Mouse (Mus musculus) gastrocnemius, adult 2 months (tissue): Measurements from ENCODE around the gene Gnat3. TPM values are rescaled to one million over a fixed set of nuclear protein-coding genes. Genes with fewer than 3 reads are reported as not detected.
"Not testable (repeated sequence)": the region's sequence is repeated elsewhere in the genome, so short reads cannot be mapped to it uniquely, and the experiment has no call there.

ENCODE experiments used
- DNase-seq: peaks from one replicate; pipeline ENCODE4 v3.0.0; 2022
- H3K27ac ChIP-seq: fragments of 200-600 bp; 2 replicates; pipeline ENCODE4 v1.8.1; 2022; ENCODE audit warnings: mild to moderate bottlenecking
- H3K4me3 ChIP-seq: fragments of 200-600 bp; 2 replicates; pipeline ENCODE4 v1.8.1; 2022; ENCODE audit warnings: mild to moderate bottlenecking, moderate library complexity
- CTCF ChIP-seq: fragments of 200-600 bp; IDR thresholded peaks from 2 replicates; pipeline ENCODE4 v1.8.1; 2022; ENCODE audit warnings: antibody characterized with exemption, mild to moderate bottlenecking, moderate library complexity
- intact Hi-C: fragments of 180-260 bp; cut with DNase I; formaldehyde crosslinking; loops from one replicate; pipeline ENCODE4 v1.15.1; 2025
- long read RNA-seq, 2 experiments: library from polyadenylated mRNA; stranded (forward); transcript quantifications; one replicate each; pipeline ENCODE4 v2.0.0; 2021
- total RNA-seq, 2 experiments: library from RNA; stranded (reverse); gene quantifications; 2 replicates each; pipeline ENCODE4 v1.2.3; 2021

Gene Gnat3
- under 1 TPM in 1 of 2 experiments, not detected in 1; 0.17 TPM for total RNA-seq
- long read RNA-seq, experiment 1 = 0 reads
- long read RNA-seq, experiment 2 = 0 reads

GRCm38 (mm10) chr5:17962249-17962648, at the start of gene Gnat3:
Gene Gnat3 (plus strand): TSS chr5:17962549.
- TF ChIP-seq CTCF = no peak
- no peak for DNase-seq
- intact Hi-C loops = no loop called here
- H3K4me3 ChIP-seq = no peak within 1 kb of the TSS
- H3K27ac ChIP-seq = no peak within 1 kb of the TSS

GRCm38 (mm10) chr5:17918966-17919365, 43.4 kb upstream of the Gnat3 start:
- DNase-seq = no peak
- no peak for TF ChIP-seq CTCF
- intact Hi-C loops = no loop called here
- Histone ChIP-seq H3K4me3 (no peak overlapping the region), H3K27ac (peak overlapping the region; percentile 70)

GRCm38 (mm10) chr5:17923648-17924047, 38.7 kb upstream of the Gnat3 start:
- Histone ChIP-seq H3K4me3 (no peak overlapping the region), H3K27ac (peak overlapping the region; percentile 86)
- no peak for DNase-seq
- intact Hi-C loops = no loop called here
- no peak for TF ChIP-seq CTCF

- Histone ChIP-seq H3K4me3 (no peak overlapping the region), H3K27ac (peak overlapping the region; percentile 86)
- DNase-seq = no peak
- no peak for TF ChIP-seq CTCF
- intact Hi-C loops = no loop called here
Measured at GRCm38 (mm10) chr5:17924085-17924518, 38.2 kb upstream of the Gnat3 start.

- no peak for DNase-seq
- TF ChIP-seq CTCF = no peak
- intact Hi-C loops = no loop called here
- no peak overlapping the region for H3K4me3 ChIP-seq
- H3K27ac ChIP-seq = peak overlapping the region; percentile 86
Measured at GRCm38 (mm10) chr5:17928471-17928870, 33.9 kb upstream of the Gnat3 start.

- intact Hi-C loops = no loop called here
- DNase-seq = no peak
- H3K27ac ChIP-seq = peak overlapping the region; percentile 20; the same call in 1 of the 2 replicates
- H3K4me3 ChIP-seq = no peak overlapping the region
- no peak for TF ChIP-seq CTCF
Measured at GRCm38 (mm10) chr5:17929006-17929567, 33.3 kb upstream of the Gnat3 start.

GRCm38 (mm10) chr5:17931588-17931987, 30.8 kb upstream of the Gnat3 start:
- H3K4me3 ChIP-seq, intact Hi-C loops, DNase-seq, H3K27ac ChIP-seq: not testable (repeated sequence)

- no peak for TF ChIP-seq CTCF
- intact Hi-C loops = no loop called here
- DNase-seq = no peak
- Histone ChIP-seq H3K27ac (peak overlapping the region; percentile 66), H3K4me3 (no peak overlapping the region)
Measured at GRCm38 (mm10) chr5:17934501-17934900, 27.8 kb upstream of the Gnat3 start.

GRCm38 (mm10) chr5:17938170-17938939, 24.0 kb upstream of the Gnat3 start:
- TF ChIP-seq CTCF = no peak
- DNase-seq = no peak
- no peak overlapping the region for H3K4me3 ChIP-seq
- H3K27ac ChIP-seq = peak overlapping the region; percentile 72
- intact Hi-C loops = no loop called here

GRCm38 (mm10) chr5:17956468-17956867, 5.9 kb upstream of the Gnat3 start:
- Histone ChIP-seq H3K4me3 (no peak overlapping the region), H3K27ac (peak overlapping the region; percentile 86)
- DNase-seq = no peak
- TF ChIP-seq CTCF = no peak
- intact Hi-C loops = no loop called here

- TF ChIP-seq CTCF = no peak
- intact Hi-C loops = no loop called here
- no peak for DNase-seq
- Histone ChIP-seq H3K4me3 (no peak overlapping the region), H3K27ac (no peak overlapping the region)
Measured at GRCm38 (mm10) chr5:17969704-17970390, 7.5 kb downstream of the Gnat3 start.

- DNase-seq = no peak
- intact Hi-C loops = no loop called here
- H3K4me3 ChIP-seq = no peak overlapping the region
- no peak for TF ChIP-seq CTCF
- no peak overlapping the region for H3K27ac ChIP-seq
Measured at GRCm38 (mm10) chr5:17970391-17970730, 8.0 kb downstream of the Gnat3 start.

GRCm38 (mm10) chr5:17980501-17981121, 18.3 kb downstream of the Gnat3 start:
- intact Hi-C loops = loop anchor here (10.0 kb wide), 1 partner anchor 96 kb away; the partner anchor contains the start of gene Cd36
- Histone ChIP-seq H3K4me3 (no peak overlapping the region), H3K27ac (peak overlapping the region; percentile 52; the same call in 1 of the 2 replicates)
- TF ChIP-seq CTCF = no peak
- DNase-seq = no peak
